Mouse (Mus musculus): ENCODE results near the gene Psg20. TPM values are rescaled to one million over a fixed set of nuclear protein-coding genes. Genes with fewer than 3 reads are reported as not detected.
"Not testable (repeated sequence)": the region's sequence is repeated elsewhere in the genome, so short reads cannot be mapped to it uniquely, and the experiment has no call there.

The Psg20 gene
- polyA plus RNA-seq, 1 experiment from 2014 or later: not detected

GRCm38 (mm10) chr7:18710331-18710730 is 24.3 kb upstream of the Psg20 start:
- H3K27me3 ChIP-seq (ENCODE audit: control insufficient read depth, insufficient read depth, low read length); H3K4me1 ChIP-seq (ENCODE audit: control insufficient read depth, insufficient read depth, low read length); H3K36me3 ChIP-seq (ENCODE audit: control insufficient read depth, insufficient read depth, low read length); H3K9me3 ChIP-seq (ENCODE audit: control insufficient read depth, low read length); H3K9ac ChIP-seq (replicated peaks; ENCODE audit: low read length); H3K4me3 ChIP-seq (replicated peaks; ENCODE audit: low read depth, low read length); ATAC-seq (ENCODE audit: low FRiP score, low TSS enrichment); H3K27ac ChIP-seq (replicated peaks; ENCODE audit: low read depth, low read length); H3K4me2 ChIP-seq (ENCODE audit: low read length): not testable (repeated sequence)
- DNase-seq: peak; percentile 34
- WGBS: 77% methylated on average over 4 of the region's 4 CpGs

DNA sequence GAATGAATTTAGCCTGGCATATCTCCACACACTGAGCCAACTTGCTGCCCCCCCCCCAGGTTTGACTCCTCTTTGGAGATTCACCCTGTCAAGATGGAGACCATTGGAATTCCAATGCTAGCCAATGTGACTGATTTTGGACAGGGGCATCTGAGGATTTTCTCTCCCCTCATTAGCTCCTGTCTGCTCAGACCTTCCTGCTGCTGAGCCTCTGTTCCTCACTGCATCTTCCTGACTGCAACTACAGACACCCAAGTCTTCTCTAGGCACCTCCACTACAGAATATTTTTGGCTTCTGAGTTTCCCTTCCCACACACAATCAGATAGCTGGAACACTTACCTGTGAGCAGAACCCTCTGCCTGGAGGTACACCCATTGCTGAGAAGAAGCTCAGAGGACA is 399 bp downstream of the Psg20 start:
- ATAC-seq (ENCODE audit: low FRiP score, low TSS enrichment) (no peak), DNase-seq (no peak)
- Histone ChIP-seq H3K4me3 (replicated peaks; ENCODE audit: low read depth, low read length) (no peak overlapping the region), H3K4me2 (ENCODE audit: low read length) (no peak overlapping the region), H3K9me3 (ENCODE audit: control insufficient read depth, low read length) (no peaks in the 10 kb centered on the region), H3K27ac (replicated peaks; ENCODE audit: low read depth, low read length) (no peak overlapping the region), H3K36me3 (ENCODE audit: control insufficient read depth, insufficient read depth, low read length) (no peaks in the 10 kb centered on the region), H3K4me1 (ENCODE audit: control insufficient read depth, insufficient read depth, low read length) (no peaks in the 10 kb centered on the region), H3K9ac (replicated peaks; ENCODE audit: low read length) (no peak overlapping the region), H3K27me3 (ENCODE audit: control insufficient read depth, insufficient read depth, low read length) (no peaks in the 10 kb centered on the region)

GRCm38 (mm10) chr7:18679772-18680171 is 6.2 kb downstream of the Psg20 start:
- Histone ChIP-seq H3K4me3 (replicated peaks; ENCODE audit: low read depth, low read length) (no peak overlapping the region), H3K36me3 (ENCODE audit: control insufficient read depth, insufficient read depth, low read length) (no peaks in the 10 kb centered on the region), H3K27ac (replicated peaks; ENCODE audit: low read depth, low read length) (no peak overlapping the region), H3K4me1 (ENCODE audit: control insufficient read depth, insufficient read depth, low read length) (no peaks in the 10 kb centered on the region), H3K9ac (replicated peaks; ENCODE audit: low read length) (no peak overlapping the region), H3K27me3 (ENCODE audit: control insufficient read depth, insufficient read depth, low read length) (no peaks in the 10 kb centered on the region), H3K4me2 (ENCODE audit: low read length) (no peak overlapping the region), H3K9me3 (ENCODE audit: control insufficient read depth, low read length) (no peaks in the 10 kb centered on the region)
- no peak for ATAC-seq (ENCODE audit: low FRiP score, low TSS enrichment)
- WGBS: 39% methylated on average over 2 of the region's 2 CpGs
- DNase-seq: peak; percentile 80

DNA sequence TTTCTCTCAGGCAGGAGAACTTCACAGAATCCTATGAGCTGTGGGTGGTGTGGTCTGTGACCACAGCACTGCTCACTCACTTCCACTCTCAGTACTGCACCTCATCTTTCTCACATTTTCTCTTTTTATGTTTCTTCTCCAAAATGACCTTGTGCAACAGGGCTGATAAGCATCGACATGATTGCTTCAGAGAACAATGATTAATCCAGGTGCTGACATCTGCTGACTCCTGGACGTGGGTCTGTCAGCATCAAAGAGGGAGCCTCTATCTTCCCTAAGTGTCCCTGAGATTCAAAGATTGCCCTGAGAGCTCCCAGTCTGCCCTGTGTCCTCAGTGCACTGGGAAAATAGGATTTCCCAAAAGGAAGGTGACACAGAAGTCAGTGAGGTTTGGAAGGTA is 29.4 kb downstream of the Psg20 start, which contains the start of gene Psg21:
Psg21 (minus strand) TSS at position 101 of the 400 bp plus-strand sequence.
- not testable (repeated sequence) for H3K36me3 ChIP-seq (ENCODE audit: control insufficient read depth, insufficient read depth, low read length); H3K27me3 ChIP-seq (ENCODE audit: control insufficient read depth, insufficient read depth, low read length); H3K4me2 ChIP-seq (ENCODE audit: low read length); DNase-seq; H3K4me1 ChIP-seq (ENCODE audit: control insufficient read depth, insufficient read depth, low read length); ATAC-seq (ENCODE audit: low FRiP score, low TSS enrichment); H3K9me3 ChIP-seq (ENCODE audit: control insufficient read depth, low read length); H3K27ac ChIP-seq (replicated peaks; ENCODE audit: low read depth, low read length); H3K4me3 ChIP-seq (replicated peaks; ENCODE audit: low read depth, low read length); H3K9ac ChIP-seq (replicated peaks; ENCODE audit: low read length)
- 57% methylated on average over 1 of the region's 2 CpGs for WGBS

DNA sequence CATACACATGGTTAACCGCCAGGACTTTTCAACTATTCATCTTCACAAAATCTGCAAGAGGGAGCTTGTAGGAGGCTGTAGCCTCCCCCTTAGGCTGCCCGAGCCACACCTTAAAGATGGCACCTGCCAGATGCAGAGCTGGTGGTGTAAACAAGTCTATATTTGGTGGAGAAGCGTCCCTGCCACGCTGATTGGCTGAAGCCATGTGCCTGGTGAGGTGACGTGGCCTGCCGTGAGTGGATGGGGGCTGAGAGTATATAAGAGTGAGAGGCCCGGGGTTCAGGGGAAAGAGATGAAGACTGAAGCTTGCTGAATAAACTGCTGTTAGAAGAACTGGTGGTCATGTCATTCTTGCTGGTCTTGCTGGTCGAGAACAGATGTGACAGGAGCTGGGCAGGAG is 59.1 kb downstream of the Psg20 start:
- WGBS: 82% methylated on average over 8 of the region's 8 CpGs
- not testable (repeated sequence) for DNase-seq; H3K9ac ChIP-seq (replicated peaks; ENCODE audit: low read length); ATAC-seq (ENCODE audit: low FRiP score, low TSS enrichment); H3K36me3 ChIP-seq (ENCODE audit: control insufficient read depth, insufficient read depth, low read length); H3K9me3 ChIP-seq (ENCODE audit: control insufficient read depth, low read length); H3K4me1 ChIP-seq (ENCODE audit: control insufficient read depth, insufficient read depth, low read length); H3K27ac ChIP-seq (replicated peaks; ENCODE audit: low read depth, low read length); H3K27me3 ChIP-seq (ENCODE audit: control insufficient read depth, insufficient read depth, low read length); H3K4me3 ChIP-seq (replicated peaks; ENCODE audit: low read depth, low read length); H3K4me2 ChIP-seq (ENCODE audit: low read length)

Other genes starting within 250 kb of the Psg20 start
- gene Psg26, start 202.0 kb downstream of the Psg20 start, polyA plus RNA-seq (2014; fragmentation: Nextera tagmentation; extraction: Ambion mirVana): not detected in 2 replicates
- gene Psg25, start 153.9 kb downstream of the Psg20 start, polyA plus RNA-seq (2014; fragmentation: Nextera tagmentation; extraction: Ambion mirVana): not detected in 2 replicates
- gene Psg27, start 118.9 kb downstream of the Psg20 start, polyA plus RNA-seq (2014; fragmentation: Nextera tagmentation; extraction: Ambion mirVana): not detected in 2 replicates
- not detected in 2 replicates for gene Psg23, start 69.7 kb downstream of the Psg20 start, polyA plus RNA-seq (2014; fragmentation: Nextera tagmentation; extraction: Ambion mirVana)
- gene Psg21, start 29.5 kb downstream of the Psg20 start, polyA plus RNA-seq (2014; fragmentation: Nextera tagmentation; extraction: Ambion mirVana): not detected in 2 replicates
- not detected in 2 replicates for gene Psg22, start 31.9 kb upstream of the Psg20 start, polyA plus RNA-seq (2014; fragmentation: Nextera tagmentation; extraction: Ambion mirVana)
- not detected in 2 replicates for gene Psg19, start 112.3 kb upstream of the Psg20 start, polyA plus RNA-seq (2014; fragmentation: Nextera tagmentation; extraction: Ambion mirVana)
- not detected in 2 replicates for gene Psg17, start 135.4 kb upstream of the Psg20 start, polyA plus RNA-seq (2014; fragmentation: Nextera tagmentation; extraction: Ambion mirVana)
- gene Mill2, start 153.8 kb upstream of the Psg20 start, polyA plus RNA-seq (2014; fragmentation: Nextera tagmentation; extraction: Ambion mirVana): 0.18 and 0.43 TPM in 2 replicates
- gene Pglyrp1, start 185.1 kb upstream of the Psg20 start, polyA plus RNA-seq (2014; fragmentation: Nextera tagmentation; extraction: Ambion mirVana): 18.9 and 20.7 TPM in 2 replicates
- 16.1 and 18.5 TPM in 2 replicates for gene Ccdc61, start 224.2 kb upstream of the Psg20 start, polyA plus RNA-seq (2014; fragmentation: Nextera tagmentation; extraction: Ambion mirVana)
- gene Nova2, start 239.7 kb upstream of the Psg20 start, polyA plus RNA-seq (2014; fragmentation: Nextera tagmentation; extraction: Ambion mirVana): 18.6 and 20.7 TPM in 2 replicates

All from midbrain, embryonic 14.5 days (tissue).